Mouse (Mus musculus) heart, adult 2 months (tissue): ENCODE data around the gene Fgfr2.

Experiments
- CTCF ChIP-seq: fragments of 200-600 bp; IDR thresholded peaks from 2 replicates; pipeline ENCODE4 v1.8.1; 2022; ENCODE audit warnings: antibody characterized with exemption, mild to moderate bottlenecking, moderate library complexity
- EP300 ChIP-seq: fragments of 200-500 bp; IDR thresholded peaks from 2 replicates; pipeline ENCODE4 v1.6.1; 2011; ENCODE audit warnings: low read depth, low read length, control low read depth; ENCODE audit not compliant: insufficient read depth
- POLR2A ChIP-seq: fragments of 200-500 bp; IDR thresholded peaks from 2 replicates; pipeline ENCODE4 v1.6.1; 2011; ENCODE audit warnings: mild to moderate bottlenecking, low read depth, low read length, control low read depth; ENCODE audit not compliant: insufficient read depth

- no peak for TF ChIP-seq CTCF
- TF ChIP-seq EP300, result no peak
- TF ChIP-seq POLR2A, result no peak
Observed at GRCm38 (mm10) chr7:132253078-132253477, 870.1 kb downstream of the Fgfr2 start.
